Mouse (Mus musculus): Measurements from ENCODE around the gene Xrn1.
A peak's percentile ranks its signal among the peaks of the same experiment; 100 is the strongest.
"Not testable (repeated sequence)": the region's sequence is repeated elsewhere in the genome, so short reads cannot be mapped to it uniquely, and the experiment has no call there.

Gene Xrn1

DNA sequence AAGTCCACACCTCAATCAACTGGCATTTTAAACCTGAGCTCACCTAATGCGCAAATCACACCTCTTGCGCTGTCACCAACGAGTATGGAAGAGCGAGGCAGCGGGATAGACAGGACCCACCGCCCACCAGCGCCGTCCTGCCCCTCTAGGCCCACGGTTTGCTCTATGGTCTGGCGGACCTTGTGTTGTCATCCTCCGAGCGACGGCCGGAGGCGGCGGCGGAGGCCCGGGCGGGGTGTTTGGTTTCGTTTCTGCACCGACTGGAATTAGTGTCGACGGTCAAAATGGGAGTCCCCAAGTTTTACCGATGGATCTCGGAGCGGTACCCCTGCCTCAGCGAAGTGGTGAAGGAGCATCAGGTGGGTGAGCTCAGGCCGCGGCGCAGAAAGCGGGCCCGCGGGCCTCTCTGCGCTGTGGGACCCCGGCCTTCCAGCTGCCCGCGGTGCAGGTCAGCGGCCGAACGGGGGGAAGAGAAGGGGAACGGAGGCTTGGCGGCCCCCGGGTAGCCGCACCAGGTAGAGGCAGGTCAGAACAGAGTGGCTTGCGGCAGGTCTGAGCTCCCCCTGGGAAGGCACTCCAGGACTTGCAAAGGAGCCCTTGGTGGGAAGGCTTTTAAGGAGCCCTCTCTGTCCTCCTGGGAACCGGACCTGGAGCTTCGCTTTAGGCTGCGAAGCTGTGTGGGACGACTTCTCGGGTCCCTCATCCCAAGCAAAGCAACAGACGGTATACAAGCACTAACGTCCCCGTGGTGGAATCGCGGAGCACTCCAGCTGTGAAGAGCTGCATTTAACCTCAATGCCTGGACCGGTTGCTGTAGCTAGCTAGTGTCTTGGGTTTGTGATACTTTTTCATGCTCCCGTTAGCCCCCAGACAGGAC lies at the start of gene Xrn1:
Xrn1 (plus strand) TSS at position 176 of the 877 bp plus-strand sequence.
- peak; percentile 73 for DNase-seq (ENCODE audit: low spot score)

DNA sequence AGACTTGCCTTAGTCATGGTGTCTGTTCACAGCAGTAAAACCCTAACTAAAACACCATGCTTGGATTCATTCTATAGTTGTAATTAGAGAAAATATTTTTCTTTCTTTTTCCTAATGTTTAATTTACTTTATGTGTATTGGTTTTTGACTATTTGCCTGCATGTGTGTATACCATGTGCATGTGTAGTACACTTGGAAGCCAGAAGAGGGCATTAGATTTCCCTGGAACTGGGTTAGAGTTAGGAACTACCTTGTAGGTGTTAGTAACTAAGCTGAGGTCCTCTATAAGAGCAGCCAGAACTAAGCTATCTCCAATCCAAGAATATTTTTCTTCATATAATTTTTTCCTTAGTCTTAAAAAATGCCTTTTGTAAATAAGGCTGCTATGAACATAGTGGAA lies 21.7 kb upstream of the Xrn1 start:
- no peak for DNase-seq (ENCODE audit: low spot score)

DNA sequence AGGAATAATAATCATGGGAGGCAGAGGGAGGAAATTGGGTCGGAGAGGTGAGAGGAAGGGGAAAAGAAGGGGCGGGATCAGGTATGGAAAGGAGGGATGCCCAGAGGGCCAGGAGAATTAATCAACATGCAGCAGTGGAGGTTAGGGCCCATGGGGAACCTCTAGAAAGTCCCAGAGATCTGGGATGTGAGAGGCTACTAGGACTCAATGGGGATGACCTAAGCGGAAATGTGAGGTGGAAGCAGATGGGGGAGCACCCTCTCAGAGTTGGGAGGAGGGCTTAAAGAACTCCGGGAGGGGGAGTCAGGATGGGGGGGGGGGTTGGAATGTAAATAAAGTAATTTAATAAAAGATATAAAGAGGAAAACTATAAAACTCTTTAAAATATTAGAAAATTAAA lies 902 bp upstream of the Xrn1 start:
- no peak for DNase-seq (ENCODE audit: low spot score)

DNA sequence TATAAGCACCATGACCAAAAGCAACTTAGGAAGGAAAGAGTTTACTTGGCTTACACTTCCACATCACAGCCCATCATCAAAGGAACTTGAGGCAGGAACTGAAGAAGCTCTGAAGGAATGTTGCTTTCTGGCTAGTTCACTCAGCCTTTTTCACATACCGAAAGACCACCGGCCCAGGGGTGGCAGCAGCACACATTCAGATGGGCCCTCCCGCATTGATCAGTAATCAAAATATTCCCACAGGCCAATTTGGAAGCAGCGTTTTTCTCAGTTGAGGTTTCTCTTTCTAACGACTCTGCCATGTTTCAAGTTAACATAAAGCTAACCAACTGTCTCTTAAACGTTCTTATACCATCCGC lies 355 bp upstream of the Xrn1 start:
- no peak for DNase-seq (ENCODE audit: low spot score)

DNA sequence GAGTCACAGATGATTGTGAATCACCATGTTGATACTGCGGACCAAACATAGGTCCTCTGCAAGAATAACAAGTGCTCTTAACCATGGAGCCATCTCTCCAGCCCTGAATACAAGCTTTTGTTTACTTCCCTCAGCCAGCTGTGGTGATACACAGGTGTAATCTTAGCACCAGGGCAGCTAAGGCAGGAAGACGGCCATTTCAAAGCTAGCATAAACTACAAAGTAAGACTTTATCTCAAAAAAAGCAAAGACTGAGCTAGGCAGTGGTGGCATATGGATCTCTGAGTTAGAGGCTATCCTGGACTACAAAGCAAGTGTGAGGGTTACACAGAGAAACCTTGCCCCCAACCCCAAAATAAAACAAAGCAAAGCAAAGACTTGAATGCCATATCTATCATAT lies 3.1 kb downstream of the Xrn1 start:
- no peak for DNase-seq (ENCODE audit: low spot score)

DNA sequence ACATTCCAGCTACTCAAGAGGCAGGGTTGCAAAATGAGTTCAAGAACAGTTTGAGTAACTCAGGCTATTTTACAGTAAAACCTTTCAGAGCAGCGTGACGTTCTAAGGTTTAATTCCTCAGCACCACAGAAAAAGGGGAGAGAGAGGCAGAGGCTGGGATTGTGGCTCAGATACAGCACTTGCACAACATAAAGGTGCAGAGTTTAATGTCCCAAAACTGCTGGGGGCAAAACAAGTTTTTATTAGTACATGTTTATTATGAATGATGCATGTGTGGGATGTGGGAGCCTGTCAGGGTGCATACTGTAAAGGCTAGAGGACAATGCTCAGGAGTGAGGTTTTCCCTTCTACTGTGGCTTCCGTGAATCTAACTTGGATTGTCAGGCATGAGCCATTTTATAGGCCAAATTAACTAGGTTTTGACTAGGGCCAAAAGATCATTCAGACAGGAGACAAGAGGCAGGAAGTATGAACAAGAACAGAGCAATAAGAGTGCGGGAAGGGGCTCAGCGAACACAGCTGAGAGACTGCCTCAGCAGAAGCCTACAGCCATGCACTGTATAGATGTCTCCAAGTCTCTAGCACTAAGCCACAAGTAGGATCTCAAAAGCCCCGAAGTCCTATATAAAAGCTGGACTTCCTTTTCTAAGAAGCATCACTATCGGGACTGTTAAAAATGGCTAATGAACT lies 3.6 kb downstream of the Xrn1 start:
- no peak for DNase-seq (ENCODE audit: low spot score)

DNA sequence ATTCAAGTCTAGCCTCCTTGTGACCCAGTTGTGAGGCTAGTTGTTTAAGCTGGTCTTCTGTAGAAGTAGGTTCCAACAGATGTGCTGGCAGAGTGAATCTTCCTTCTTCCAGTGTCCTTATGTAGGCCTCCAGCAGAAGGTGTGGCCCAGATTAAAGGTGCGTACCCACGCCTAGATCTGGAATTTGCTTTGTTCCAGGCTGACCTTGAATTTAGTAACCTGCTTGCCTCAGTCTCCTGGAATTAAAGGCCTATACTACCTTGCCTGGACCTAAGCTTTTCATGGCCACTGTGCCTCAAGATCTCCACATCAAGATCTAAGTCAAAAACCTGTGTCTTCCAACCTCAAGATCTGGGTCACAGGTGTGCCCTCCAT lies 4.2 kb downstream of the Xrn1 start:
- DNase-seq (ENCODE audit: low spot score), result not testable (repeated sequence)

DNA sequence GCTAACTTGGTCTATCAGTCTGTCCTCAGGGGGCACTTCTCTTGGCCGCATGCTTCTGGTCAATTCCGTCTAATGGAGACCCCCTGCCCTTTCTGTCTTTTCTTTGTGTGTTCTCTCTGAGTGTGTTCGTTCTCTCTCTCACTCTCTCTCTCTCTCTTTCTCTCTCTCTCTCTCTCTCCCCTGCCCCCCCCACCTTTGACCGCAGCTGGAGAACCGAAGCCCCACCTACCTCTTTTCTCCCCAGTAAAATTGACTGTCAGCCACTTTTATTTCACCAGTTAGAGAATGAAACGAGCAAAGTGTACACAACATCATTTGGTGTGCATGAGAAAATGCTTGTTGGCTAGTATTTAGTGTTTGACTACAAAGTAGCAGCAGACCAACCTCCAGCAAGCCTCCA lies 4.7 kb downstream of the Xrn1 start:
- no peak for DNase-seq (ENCODE audit: low spot score)

DNA sequence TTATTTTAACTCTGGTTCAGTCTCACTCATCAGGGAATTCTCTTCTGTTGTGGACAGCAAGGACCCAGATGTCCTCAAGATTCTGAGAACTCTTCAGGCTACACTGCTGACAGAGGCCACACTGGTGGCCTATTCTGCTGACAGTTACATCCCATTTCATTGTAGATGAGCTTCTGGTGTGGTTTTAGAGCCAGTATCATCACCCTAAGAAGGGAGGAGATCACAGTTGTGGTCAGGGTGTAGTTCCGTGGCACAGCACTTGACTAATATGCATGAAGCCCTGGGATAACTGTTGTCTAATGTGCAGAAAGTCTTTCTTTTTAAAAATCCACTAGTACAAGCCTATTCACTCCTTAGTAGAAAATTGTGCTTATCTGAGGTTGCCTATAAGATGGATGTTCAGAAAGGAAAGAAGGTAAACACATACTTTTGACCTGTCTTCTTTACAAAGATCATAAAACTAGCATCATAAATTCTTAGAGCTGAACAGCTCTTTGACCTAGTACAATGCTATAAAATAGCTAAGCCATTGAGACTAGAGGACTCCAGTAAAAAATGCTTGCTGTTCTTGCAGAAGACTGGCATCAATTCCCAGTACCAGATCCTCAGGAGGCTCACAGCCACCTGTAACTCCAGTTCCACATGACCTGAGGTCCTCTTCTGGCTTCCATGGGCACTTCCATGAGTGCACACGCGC lies 5.3 kb downstream of the Xrn1 start:
- DNase-seq (ENCODE audit: low spot score), result no peak

DNA sequence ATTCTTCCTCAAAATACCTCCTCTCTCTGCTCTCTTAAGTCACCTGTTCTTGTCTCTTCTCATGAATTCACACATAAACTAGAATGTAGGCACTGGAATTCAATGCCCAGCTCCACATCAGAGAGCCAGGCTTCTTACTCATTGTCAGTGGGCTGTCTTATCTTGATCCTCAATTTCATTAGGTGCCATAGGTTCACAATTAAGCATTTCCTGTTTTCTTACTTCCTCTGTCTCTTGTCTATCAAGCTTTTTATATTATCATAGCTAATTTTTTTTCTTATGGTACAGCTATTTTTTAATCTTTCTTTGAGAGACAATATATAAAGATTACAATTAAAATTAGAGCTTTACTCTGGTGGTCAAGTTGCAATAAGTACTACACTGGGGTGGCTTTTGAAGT lies 6.5 kb downstream of the Xrn1 start:
- DNase-seq (ENCODE audit: low spot score), result no peak

DNA sequence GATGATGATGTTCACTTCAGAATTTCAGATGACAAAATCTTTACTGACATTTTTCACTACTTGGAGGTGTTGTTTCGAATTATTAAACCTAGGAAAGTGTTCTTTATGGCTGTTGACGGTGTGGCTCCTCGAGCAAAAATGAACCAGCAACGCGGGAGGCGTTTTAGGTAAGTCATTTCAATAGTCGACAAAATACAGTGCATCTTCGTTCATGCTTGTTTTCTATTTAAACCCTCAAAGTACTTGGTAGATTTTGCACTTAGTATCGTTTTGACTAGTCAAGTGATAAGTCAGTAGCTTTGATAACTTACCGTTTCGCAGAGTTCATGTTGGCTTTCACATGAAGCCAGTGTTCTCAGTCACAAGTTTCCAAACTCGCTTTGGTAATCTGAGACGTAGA lies 9.5 kb downstream of the Xrn1 start:
- DNase-seq (ENCODE audit: low spot score), result no peak

DNA sequence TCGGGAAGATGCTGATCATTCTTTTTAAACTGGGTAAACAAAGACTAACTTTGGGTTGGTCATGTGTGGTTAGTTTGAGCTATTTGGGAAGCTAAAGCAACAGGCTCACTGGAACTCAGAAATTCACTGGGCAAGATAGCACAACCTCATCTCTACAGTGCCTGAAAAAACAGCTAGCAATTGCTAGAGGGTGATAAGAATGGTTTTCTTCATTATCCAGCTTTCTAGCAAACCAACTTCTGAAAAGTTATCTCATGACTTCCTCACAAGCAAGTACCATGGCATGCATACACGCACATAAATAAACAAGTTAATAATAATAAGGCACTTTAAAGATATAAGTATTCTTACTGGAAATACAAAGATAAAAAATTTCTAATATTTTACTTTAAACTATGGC lies 23.7 kb downstream of the Xrn1 start:
- no peak for DNase-seq (ENCODE audit: low spot score)

DNA sequence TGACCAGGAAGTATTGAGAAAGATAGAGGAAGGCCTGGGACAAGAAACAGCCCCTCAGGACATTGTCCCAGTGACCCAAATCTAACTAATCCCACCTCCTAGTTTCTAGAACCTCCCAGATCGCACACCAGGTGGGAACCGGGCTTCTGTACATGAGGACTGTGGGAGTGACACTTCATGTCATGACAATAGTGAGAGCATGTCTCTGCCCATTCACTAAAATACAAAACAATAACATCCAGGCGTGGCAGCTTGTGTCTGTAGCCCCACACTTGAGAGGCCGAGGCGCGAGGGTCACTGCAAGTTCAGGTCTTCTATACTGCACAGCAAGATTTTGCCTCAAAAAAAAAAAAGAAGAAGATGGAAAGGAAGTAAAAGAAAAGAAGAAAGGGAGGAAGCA lies 25.3 kb downstream of the Xrn1 start:
- no peak for DNase-seq (ENCODE audit: low spot score)

DNA sequence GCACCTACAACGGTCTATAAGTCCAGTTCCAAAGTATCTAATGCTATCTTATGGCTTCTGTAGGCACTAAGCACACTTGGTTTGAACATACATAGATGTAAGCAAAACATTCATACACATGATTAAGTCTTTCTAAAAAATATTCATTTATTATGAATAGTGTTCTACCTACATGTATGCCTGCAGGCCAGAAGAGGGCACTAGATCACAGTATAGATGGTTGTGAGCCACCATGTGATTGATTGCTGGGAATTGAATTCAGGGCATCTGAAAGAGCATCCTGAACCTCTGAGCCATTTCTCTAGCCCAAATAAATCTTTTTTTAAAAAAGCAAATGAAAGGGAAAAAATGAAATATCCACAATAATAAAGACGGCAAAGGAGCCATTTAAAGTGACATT lies 37.7 kb downstream of the Xrn1 start:
- no peak for DNase-seq (ENCODE audit: low spot score)

DNA sequence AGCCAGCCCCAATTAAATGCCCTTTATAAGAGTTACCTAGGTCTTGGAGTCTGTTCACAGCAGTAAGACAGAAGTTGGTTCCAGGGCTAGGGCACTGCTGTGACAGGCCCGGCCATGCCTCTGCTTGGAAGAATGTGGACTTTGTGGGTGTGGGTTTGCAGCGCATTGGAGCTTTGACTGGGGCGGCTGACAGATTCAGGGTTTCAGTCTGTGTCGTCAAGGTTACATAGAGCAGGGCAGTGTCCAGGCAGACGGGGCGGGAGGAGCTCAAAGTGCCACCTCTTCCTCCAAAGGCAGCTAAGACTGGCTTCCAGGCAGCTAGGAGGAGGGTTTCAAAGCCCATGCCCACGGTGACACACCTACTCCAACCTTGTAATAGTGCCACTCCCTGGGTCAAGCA lies 49.9 kb downstream of the Xrn1 start:
- DNase-seq (ENCODE audit: low spot score), result no peak

DNA sequence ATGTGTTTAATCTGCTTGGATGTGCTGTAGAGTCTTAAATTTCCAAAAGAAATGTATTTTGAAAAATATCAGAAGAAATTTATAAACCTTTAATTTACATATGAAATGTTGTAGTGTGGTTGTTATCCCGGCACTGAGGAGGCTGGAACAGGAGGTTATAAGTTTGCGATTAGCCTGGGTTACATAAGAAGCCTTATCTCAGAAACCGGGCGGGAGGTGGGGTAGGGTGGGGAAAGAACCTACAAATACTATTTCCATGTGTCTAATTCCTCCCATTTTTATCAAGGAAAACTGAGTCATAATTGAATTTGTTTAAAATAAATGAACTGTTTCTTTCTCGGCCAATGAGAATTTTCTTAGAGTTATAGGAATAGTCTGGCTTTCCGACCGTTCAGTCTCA lies 56.1 kb downstream of the Xrn1 start:
- DNase-seq (ENCODE audit: low spot score), result no peak

DNA sequence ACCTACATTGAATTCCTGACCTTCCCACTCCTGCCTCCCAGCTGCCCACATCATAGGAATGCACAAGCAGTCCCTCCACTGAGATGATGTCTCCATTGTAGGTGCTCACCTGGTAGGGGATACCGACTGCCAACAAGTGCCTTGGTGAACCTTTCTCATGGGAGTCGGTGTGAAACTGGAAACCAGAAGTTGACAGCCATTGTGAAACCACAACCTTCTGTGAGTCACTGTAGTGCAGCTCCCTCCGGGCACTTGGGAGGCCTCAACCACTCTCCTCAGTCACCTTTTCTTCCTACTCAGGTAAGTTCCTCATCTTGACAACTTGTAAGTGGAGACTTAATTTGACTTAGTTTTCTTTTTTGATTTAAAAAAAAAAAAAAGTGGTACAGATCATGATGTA lies 69.4 kb downstream of the Xrn1 start:
- DNase-seq (ENCODE audit: low spot score), result no peak

DNA sequence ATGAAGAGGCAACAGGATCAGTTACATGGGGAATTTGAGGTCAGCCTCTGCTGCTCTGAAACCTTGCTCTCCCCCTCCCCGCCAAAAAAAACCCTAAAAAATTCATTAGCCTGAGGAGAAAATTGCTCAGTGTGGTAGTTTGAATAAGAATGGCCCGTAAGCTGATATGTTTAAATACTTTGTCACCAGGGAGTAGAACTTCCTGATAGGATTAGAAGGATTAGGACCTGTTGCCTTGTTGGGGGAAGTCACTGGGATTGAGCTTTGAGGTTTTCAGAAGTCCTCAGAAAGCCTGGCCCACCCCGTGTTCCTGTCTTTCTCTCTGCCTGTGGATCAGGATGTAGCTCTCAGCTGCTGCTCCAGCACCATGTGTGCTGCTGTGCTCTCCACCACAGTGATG lies 73.4 kb downstream of the Xrn1 start:
- no peak for DNase-seq (ENCODE audit: low spot score)

DNA sequence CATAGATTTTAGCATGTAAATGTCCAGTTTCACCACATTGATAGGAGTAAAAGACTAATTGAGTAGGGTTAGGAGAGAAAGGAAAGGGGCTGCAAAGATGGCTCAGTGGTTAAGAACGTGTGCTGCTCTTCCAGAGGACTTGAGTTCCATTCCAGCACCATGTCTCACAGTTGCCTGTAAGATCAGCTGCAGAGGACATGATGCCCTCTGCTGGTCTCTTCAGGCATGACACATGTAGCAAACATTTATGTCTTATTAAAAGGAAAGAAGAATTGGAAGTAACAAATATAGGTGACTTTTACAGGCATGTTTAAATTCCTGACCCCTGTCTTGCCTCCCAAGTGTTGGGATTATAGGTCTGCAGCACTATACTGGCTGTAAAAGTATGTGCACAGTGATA lies 74.3 kb downstream of the Xrn1 start:
- DNase-seq (ENCODE audit: low spot score), result no peak

DNA sequence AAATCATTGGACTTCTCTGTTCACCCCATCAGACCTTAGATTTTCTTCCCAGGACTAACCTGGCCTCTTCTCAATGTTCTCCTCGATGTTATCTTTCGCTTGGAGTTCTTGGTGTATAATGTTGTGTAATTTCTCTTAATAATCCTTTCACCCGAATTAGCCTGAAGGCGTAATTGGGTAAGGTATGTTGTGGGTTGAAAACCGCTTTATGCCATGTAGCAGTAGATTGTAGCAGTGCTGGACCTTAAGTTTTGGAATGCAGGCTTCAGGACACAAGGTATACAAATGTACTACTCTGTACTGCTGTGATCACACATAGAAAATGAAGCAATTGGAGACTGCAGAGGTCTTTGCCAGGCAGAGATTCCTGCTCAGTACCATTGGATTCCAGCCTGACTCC lies 75.3 kb downstream of the Xrn1 start:
- no peak for DNase-seq (ENCODE audit: low spot score)

DNA sequence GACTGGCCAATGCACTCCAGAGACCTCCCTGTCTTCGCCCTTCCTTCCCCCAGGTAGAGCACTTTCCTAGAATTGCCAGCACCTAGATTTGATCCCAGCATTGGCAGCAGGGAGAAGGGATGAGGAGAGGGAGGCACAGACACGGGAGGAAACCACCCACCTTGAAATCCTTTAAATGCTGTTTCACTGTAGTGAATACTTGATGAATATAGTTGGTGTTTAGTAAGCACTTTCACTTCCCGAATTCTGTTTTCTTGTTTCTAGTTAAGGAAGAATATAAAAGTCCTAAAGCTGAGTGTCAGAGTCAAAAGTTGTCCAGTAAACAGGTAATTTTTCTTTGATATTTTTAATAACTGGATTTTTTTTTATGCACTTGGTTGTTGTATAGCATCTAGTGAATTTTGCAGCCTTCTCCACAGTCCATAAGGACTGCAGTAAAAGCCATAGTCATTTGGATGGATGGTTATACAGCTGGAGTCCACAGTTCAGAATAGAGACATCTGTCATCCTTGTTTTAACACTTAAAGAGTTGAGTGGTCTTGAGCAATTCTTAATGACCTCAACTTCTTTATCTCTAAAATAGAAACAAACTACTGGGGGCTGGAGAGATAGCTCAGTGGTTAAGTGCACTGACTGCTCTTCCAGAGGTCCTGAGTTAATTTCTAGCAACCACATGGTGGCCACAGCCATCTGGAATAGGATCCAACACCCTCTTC lies 81.0 kb downstream of the Xrn1 start:
- DNase-seq (ENCODE audit: low spot score), result no peak

DNA sequence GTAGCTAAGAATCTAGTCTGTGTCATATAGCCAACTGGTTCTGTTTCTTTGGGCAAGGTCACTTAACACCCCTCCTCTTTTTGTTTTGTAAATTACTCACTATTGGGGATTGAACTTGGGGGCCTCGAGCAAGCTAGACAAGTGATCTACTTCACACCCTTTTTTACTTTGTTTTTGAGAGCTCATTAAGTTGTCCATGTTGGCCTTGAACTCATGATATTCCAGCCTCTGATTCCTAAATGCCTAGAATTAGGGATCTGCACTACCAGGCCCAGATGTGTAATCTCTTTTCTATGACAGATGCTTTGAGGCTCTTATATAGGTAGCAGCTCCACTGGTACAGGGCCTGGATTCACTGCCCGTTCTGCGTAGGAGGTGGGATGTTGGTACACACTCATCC lies 89.7 kb downstream of the Xrn1 start:
- DNase-seq (ENCODE audit: low spot score), result no peak

DNA sequence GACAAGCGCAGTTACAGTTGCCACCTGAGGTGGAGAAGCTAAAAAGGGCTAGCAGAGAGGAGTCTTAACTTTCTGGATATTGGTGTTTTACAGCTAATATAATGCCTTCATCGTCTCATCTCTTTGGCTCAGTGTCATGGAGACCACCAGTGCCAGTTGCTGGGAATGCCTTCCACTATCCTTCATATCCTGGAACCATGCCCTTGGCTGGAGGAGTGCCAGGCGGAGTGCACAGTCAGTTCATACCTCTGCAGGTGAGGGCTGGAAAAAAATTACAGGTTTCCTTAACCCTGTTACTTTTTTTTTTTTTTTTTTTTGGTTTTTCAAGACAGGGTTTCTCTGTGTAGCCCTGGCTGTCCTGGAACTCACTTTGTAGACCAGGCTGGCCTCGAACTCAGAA lies 96.9 kb downstream of the Xrn1 start:
- no peak for DNase-seq (ENCODE audit: low spot score)

Data from urinary bladder, postnatal 10 days (tissue).